Comparison of ENCODE assay signal across 8 mouse cellular contexts in the genomic region with DNA sequence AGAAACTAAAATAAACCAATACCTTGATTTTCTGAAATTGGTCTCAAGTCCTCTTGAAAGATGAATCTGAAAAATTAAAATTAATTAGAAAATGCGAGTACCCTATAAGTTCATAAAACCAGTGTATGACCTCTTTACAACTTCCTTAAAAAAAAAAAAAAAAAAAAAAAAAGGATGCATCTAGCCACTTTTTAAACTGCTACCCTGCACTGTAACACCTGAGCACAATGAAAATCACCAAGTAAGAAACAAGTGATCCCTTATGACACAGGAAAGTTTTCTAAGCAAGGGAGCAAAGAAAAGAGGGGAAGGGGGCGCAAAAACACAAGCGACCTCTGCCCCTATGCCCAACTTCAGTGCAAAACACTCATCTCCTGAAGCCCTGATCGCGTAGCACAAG. TPM values are rescaled to one million over a fixed set of nuclear protein-coding genes. Genes with fewer than 3 reads are reported as not detected.
A peak's percentile ranks its signal among the peaks of the same experiment; 100 is the strongest.
DNase-seq lines count a peak whose midpoint lies in the region; ATAC-seq and TF ChIP-seq lines count a peak whose summit lies in the region.

No protein-coding gene starts in this region.

- H3K36me3 ChIP-seq in heart, embryonic 16.5 days (ENCODE audit: control insufficient read depth, insufficient read depth) = peaks cover 3% of the 10 kb centered on the region; the same call in 1 of the 2 replicates
- H3K36me3 ChIP-seq in hindbrain, embryonic 15.5 days = no peaks in the 10 kb centered on the region
- H3K36me3 ChIP-seq in midbrain, embryonic 13.5 days = peaks cover 11% of the 10 kb centered on the region; the same call in 1 of the 2 replicates

- H3K27ac ChIP-seq in heart, embryonic 16.5 days (ENCODE audit: low read length) = peak overlapping the region; percentile 96
- H3K27ac ChIP-seq in bone marrow, adult 2 months (ENCODE audit: control insufficient read depth, insufficient read depth, low read depth, low read length, poor library complexity) = peak overlapping the region; percentile 70
- peak overlapping the region; percentile 83 for H3K27ac ChIP-seq in hindbrain, embryonic 15.5 days (replicated peaks)
- H3K27ac ChIP-seq in midbrain, embryonic 13.5 days = peak overlapping the region; percentile 64

- peak overlapping the region; percentile 72 for H3K4me2 ChIP-seq in heart, embryonic 16.5 days (ENCODE audit: low read depth, low read length)
- peak overlapping the region; percentile 72 for H3K4me2 ChIP-seq in hindbrain, embryonic 15.5 days
- H3K4me2 ChIP-seq in midbrain, embryonic 13.5 days (replicated peaks) = peak overlapping the region; percentile 75

- H3K4me1 ChIP-seq in heart, embryonic 16.5 days (ENCODE audit: control insufficient read depth, insufficient read depth, low read length) = peaks cover 11% of the 10 kb centered on the region
- no peaks in the 10 kb centered on the region for H3K4me1 ChIP-seq in bone marrow, adult 2 months (ENCODE audit: control insufficient read depth, insufficient read depth, low read length)
- peaks cover 14% of the 10 kb centered on the region for H3K4me1 ChIP-seq in hindbrain, embryonic 15.5 days (replicated peaks)
- H3K4me1 ChIP-seq in midbrain, embryonic 13.5 days (replicated peaks) = peaks cover 15% of the 10 kb centered on the region

- intact Hi-C loops in heart, postnatal 36 days (cut with DNase I) = loop anchor here (1.0 to 10.0 kb wide), 3 partner anchors 131 to 690 kb away; a partner anchor contains a TSS

- TF ChIP-seq CTCF in bone marrow, adult 2 months (IDR thresholded peaks at IDR 0.05; ENCODE audit: control insufficient read depth, insufficient read depth, low read length) = no peak

- DNase-seq in heart, postnatal 36 days = no peak
- DNase-seq in adrenal gland, postnatal 25 days = no peak
- DNase-seq in yolk sac, embryonic 10.5 days (ENCODE audit: low spot score) = no peak
- DNase-seq in kidney, adult 9 months = no peak

- WGBS in heart, embryonic 16.5 days = under 1% methylated on average over 5 of the region's 5 CpGs
- 0% methylated on average over 5 of the region's 5 CpGs for WGBS in bone marrow, adult 2 months
- WGBS in hindbrain, embryonic 15.5 days = 2% methylated on average over 5 of the region's 5 CpGs
- WGBS in midbrain, embryonic 13.5 days = 2% methylated on average over 5 of the region's 5 CpGs

- no peak for ATAC-seq in heart, embryonic 16.5 days (replicated peaks; ENCODE audit: extremely low read depth, insufficient read depth, low FRiP score)
- no peak; the same call in 1 of the 2 replicates for ATAC-seq in hindbrain, embryonic 15.5 days (ENCODE audit: low FRiP score, low read depth)
- ATAC-seq in midbrain, embryonic 13.5 days = peak; percentile 10; the same call in 1 of the 2 replicates

- H3K9me3 ChIP-seq in heart, embryonic 16.5 days (replicated peaks; ENCODE audit: control insufficient read depth, low read length) = no peaks in the 10 kb centered on the region
- H3K9me3 ChIP-seq in hindbrain, embryonic 15.5 days = no peaks in the 10 kb centered on the region
- no peaks in the 10 kb centered on the region for H3K9me3 ChIP-seq in midbrain, embryonic 13.5 days

- H3K4me3 ChIP-seq in heart, embryonic 16.5 days (ENCODE audit: low read length) = peak overlapping the region; percentile 65
- peak overlapping the region; percentile 85 for H3K4me3 ChIP-seq in bone marrow, adult 2 months (replicated peaks; ENCODE audit: control insufficient read depth, low read depth, low read length)
- peak overlapping the region; percentile 87 for H3K4me3 ChIP-seq in hindbrain, embryonic 15.5 days
- H3K4me3 ChIP-seq in midbrain, embryonic 13.5 days (replicated peaks) = peak overlapping the region; percentile 81

- no peaks in the 10 kb centered on the region for H3K27me3 ChIP-seq in heart, embryonic 16.5 days (ENCODE audit: control insufficient read depth, insufficient read depth, low read length)
- H3K27me3 ChIP-seq in hindbrain, embryonic 15.5 days = no peaks in the 10 kb centered on the region
- H3K27me3 ChIP-seq in midbrain, embryonic 13.5 days = no peaks in the 10 kb centered on the region

- TF ChIP-seq POLR2A in bone marrow, adult 2 months (IDR thresholded peaks at IDR 0.05; ENCODE audit: borderline replicate concordance, control insufficient read depth, low read depth, low read length) = no peak

- H3K9ac ChIP-seq in heart, embryonic 16.5 days (ENCODE audit: low read length) = peak overlapping the region; percentile 72
- peak overlapping the region; percentile 59 for H3K9ac ChIP-seq in hindbrain, embryonic 15.5 days
- H3K9ac ChIP-seq in midbrain, embryonic 13.5 days (replicated peaks) = peak overlapping the region; percentile 77

RNA-seq across cellular contexts. Expression of a gene that starts 0.6 kb away (rescaled TPM):
- polyA plus RNA-seq in heart, embryonic 16.5 days (2015; fragmentation: Nextera tagmentation; extraction: Ambion mirVana) = 26.0 and 27.2 TPM in 2 replicates
- total RNA-seq in heart, postnatal 36 days (2021) = 10 to 100 TPM; 30.8 to 32.3 TPM
- 4.9 and 11.5 TPM in 2 replicates for polyA plus RNA-seq in bone marrow, adult 2 months (2011; ENCODE audit: insufficient read depth, insufficient read length, low replicate concordance, missing spikeins)
- polyA plus RNA-seq in hindbrain, embryonic 15.5 days (2015; fragmentation: Nextera tagmentation; extraction: Ambion mirVana) = 20.2 and 20.7 TPM in 2 replicates
- polyA plus RNA-seq in midbrain, embryonic 13.5 days (2015; fragmentation: Nextera tagmentation; extraction: Ambion mirVana) = 21.8 and 26.6 TPM in 2 replicates
- total RNA-seq in adrenal gland, postnatal 25 days (2021) = 28.9 and 31.8 TPM in 2 replicates
